Mouse (Mus musculus) myocyte (in vitro differentiated cells): ENCODE data around the gene Dact3.

Experiments used
- E2F4 ChIP-seq: IDR thresholded peaks from one replicate; pipeline ENCODE4 v1.6.1; 2011; ENCODE audit warnings: mild to moderate bottlenecking, control low read depth, moderate library complexity; ENCODE audit not compliant: insufficient read depth
- MAX ChIP-seq: IDR thresholded peaks from one replicate; pipeline ENCODE4 v1.6.1; 2011; ENCODE audit warnings: low read depth, mild to moderate bottlenecking, control low read depth
- POLR2A ChIP-seq: IDR thresholded peaks from one replicate; pipeline ENCODE4 v1.6.1; 2011; ENCODE audit warnings: low read depth, mild to moderate bottlenecking, control low read depth, moderate library complexity; ENCODE audit not compliant: insufficient read length

- no peak for TF ChIP-seq E2F4
- no peak for TF ChIP-seq POLR2A
- TF ChIP-seq MAX, result no peak
Observed at GRCm38 (mm10) chr7:16873392-16873791, 1.7 kb upstream of the Dact3 start.
